Mouse (Mus musculus) MN1 (cell line): ENCODE measurements around the gene 4933407L21Rik.

ENCODE experiments used
- DNase-seq: peaks from one replicate; pipeline ENCODE4 v3.0.0-alpha.2; 2016; ENCODE audit warnings: low spot score

Gene 4933407L21Rik

GRCm38 (mm10) chr1:85928057-85928687 is at the start of gene 4933407L21Rik:
Gene 4933407L21Rik, plus strand, starts transcription at chr1:85928483.
- no peak for DNase-seq

- no peak for DNase-seq
Observed at GRCm38 (mm10) chr1:85882003-85882402, 46.3 kb upstream of the 4933407L21Rik start.

GRCm38 (mm10) chr1:85887221-85887620 is 41.1 kb upstream of the 4933407L21Rik start:
- DNase-seq, result no peak

- peak; percentile 86 for DNase-seq
Observed at GRCm38 (mm10) chr1:85894231-85894747, 34.0 kb upstream of the 4933407L21Rik start, which contains the start of gene Itm2c. Gene Itm2c, plus strand, starts transcription at chr1:85894281.

GRCm38 (mm10) chr1:85894748-85895360 is 33.4 kb upstream of the 4933407L21Rik start:
- DNase-seq, result no peak

GRCm38 (mm10) chr1:85895391-85895837 is 32.9 kb upstream of the 4933407L21Rik start:
- no peak for DNase-seq

GRCm38 (mm10) chr1:85896110-85896509 is 32.2 kb upstream of the 4933407L21Rik start:
- no peak for DNase-seq

GRCm38 (mm10) chr1:85896781-85897700 is 31.2 kb upstream of the 4933407L21Rik start:
- no peak for DNase-seq

GRCm38 (mm10) chr1:85897901-85898760 is 30.2 kb upstream of the 4933407L21Rik start:
- DNase-seq, result no peak

- DNase-seq, result no peak
Observed at GRCm38 (mm10) chr1:85898761-85899387, 29.4 kb upstream of the 4933407L21Rik start.

GRCm38 (mm10) chr1:85899388-85899761 is 28.9 kb upstream of the 4933407L21Rik start:
- DNase-seq, result no peak

GRCm38 (mm10) chr1:85900521-85901333 is 27.6 kb upstream of the 4933407L21Rik start:
- no peak for DNase-seq

- DNase-seq, result peak; percentile 59
Observed at GRCm38 (mm10) chr1:85901516-85902107, 26.7 kb upstream of the 4933407L21Rik start.

GRCm38 (mm10) chr1:85902108-85902561 is 26.1 kb upstream of the 4933407L21Rik start:
- peak; percentile 58 for DNase-seq

- DNase-seq, result no peak
Observed at GRCm38 (mm10) chr1:85906892-85907291, 21.4 kb upstream of the 4933407L21Rik start.

GRCm38 (mm10) chr1:85908754-85909590 is 19.3 kb upstream of the 4933407L21Rik start:
- no peak for DNase-seq

- no peak for DNase-seq
Observed at GRCm38 (mm10) chr1:85913078-85913755, 15.1 kb upstream of the 4933407L21Rik start.

GRCm38 (mm10) chr1:85915890-85916289 is 12.4 kb upstream of the 4933407L21Rik start:
- no peak for DNase-seq
